Mouse (Mus musculus): ENCODE measurements around the gene Polr3b.

GRCm38 (mm10) chr10:84576029-84576394, 46.1 kb upstream of the Polr3b start:
- TF ChIP-seq CTCF (IDR thresholded peaks at IDR 0.05; ENCODE audit: extremely low read depth, insufficient read length, insufficient replicate concordance, low read depth, low read length) (no peak; the same call in 1 of the 2 replicates), POLR2A (IDR thresholded peaks at IDR 0.05; ENCODE audit: low read depth, low read length) (no peak)
